Mouse (Mus musculus) megakaryocyte, embryonic 14.5 days (primary cell): Measurements from ENCODE around the gene Mrs2.

Experiments used
- FLI1 ChIP-seq: IDR thresholded peaks from 2 replicates; pipeline ENCODE4 v1.6.1; 2012; ENCODE audit warnings: low read length, inconsistent platforms, mixed read lengths
- GATA1 ChIP-seq: IDR thresholded peaks from 3 replicates; pipeline ENCODE4 v1.6.1; 2012; ENCODE audit warnings: mixed read lengths, low read length, inconsistent platforms, borderline replicate concordance

GRCm38 (mm10) chr13:24955500-24955899 lies 64.7 kb downstream of the Mrs2 start:
- TF ChIP-seq GATA1: no peak
- TF ChIP-seq FLI1: no peak
